Mouse (Mus musculus) central nervous system, embryonic 14 days (tissue): ENCODE data around the gene Vmn1r227. TPM values are rescaled to one million over a fixed set of nuclear protein-coding genes. Genes with fewer than 3 reads are reported as not detected.

Experiments used
- polyA plus RNA-seq: library from polyadenylated mRNA; depleted of rRNA; stranded (reverse); fragments of >200 nt; gene quantifications from 2 replicates; pipeline ENCODE4 v1.2.3, GENCODE M21; 2012; rRNA removed

Vmn1r227 gene
- not detected in 2 replicates for polyA plus RNA-seq

DNA sequence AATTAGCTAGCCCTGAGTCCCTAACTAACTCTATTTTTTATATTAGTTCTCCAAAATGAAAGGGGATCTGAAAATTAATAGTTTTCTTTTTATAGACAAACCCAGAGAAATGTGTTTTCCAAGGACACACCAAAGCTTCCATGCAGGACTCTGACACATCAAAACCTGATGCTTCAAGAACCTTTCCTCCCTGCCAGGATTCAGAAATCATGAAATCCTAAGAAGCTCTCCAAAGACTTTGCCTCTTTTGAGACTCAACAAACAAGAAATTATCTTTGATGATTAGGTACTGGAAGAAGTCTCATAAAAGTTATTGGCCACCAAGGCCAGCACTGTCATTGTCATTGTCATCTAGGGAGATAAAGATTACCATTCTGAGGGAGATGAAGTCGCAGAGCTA lies at the start of gene Vmn1r227:
Gene Vmn1r227 (plus strand): TSS at position 301 of the 400 bp plus-strand sequence.

DNA sequence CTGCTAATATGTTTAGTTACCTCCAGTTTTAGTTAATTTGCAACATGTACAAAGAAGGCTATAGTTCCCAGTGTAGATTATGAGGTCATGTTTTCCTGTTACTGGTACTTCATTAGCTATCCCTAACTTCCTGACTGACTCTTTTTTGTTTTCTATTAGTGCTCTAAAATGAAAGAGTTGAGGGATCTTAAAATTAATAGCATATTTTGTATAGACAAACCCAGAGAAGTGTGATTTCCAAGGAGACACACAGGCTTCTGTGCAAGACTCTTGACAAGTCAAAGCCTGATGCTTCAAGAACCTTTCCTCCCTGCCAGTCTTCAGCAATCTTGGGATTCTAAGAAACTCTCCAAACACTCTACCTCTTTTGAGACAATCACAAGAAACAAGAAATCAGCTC lies 47.1 kb upstream of the Vmn1r227 start, which contains the start of gene Vmn1r226:
Gene Vmn1r226 (plus strand): TSS at position 301 of the 400 bp plus-strand sequence.

GRCm38 (mm10) chr17:20786057-20786456 lies 56.4 kb downstream of the Vmn1r227 start, which contains the start of gene Vmn1r228:
Gene Vmn1r228 (minus strand): TSS chr17:20786157.

Other genes starting within 250 kb of the Vmn1r227 start
- not detected in 2 replicates for gene Vmn2r108, start 248.5 kb upstream of the Vmn1r227 start, polyA plus RNA-seq
- not detected in 2 replicates for gene Vmn1r225, start 231.7 kb upstream of the Vmn1r227 start, polyA plus RNA-seq
- not detected in 2 replicates for gene Vmn2r109, start 165.1 kb upstream of the Vmn1r227 start, polyA plus RNA-seq
- not detected in 2 replicates for gene Vmn2r110, start 133.4 kb upstream of the Vmn1r227 start, polyA plus RNA-seq
- not detected in 2 replicates for gene Fpr-rs3, start 105.0 kb upstream of the Vmn1r227 start, polyA plus RNA-seq
- not detected in 2 replicates for gene Vmn1r226, start 47.0 kb upstream of the Vmn1r227 start, polyA plus RNA-seq
- not detected in 2 replicates for gene Vmn1r228, start 56.3 kb downstream of the Vmn1r227 start, polyA plus RNA-seq
- gene Vmn1r229, start 81.7 kb downstream of the Vmn1r227 start, polyA plus RNA-seq = not detected in 2 replicates
- not detected in 2 replicates for gene Vmn1r230, start 110.6 kb downstream of the Vmn1r227 start, polyA plus RNA-seq
- gene Vmn1r231, start 175.2 kb downstream of the Vmn1r227 start, polyA plus RNA-seq = not detected in 2 replicates
- not detected in 2 replicates for gene Vmn1r232, start 189.9 kb downstream of the Vmn1r227 start, polyA plus RNA-seq
- 415 and 422 TPM in 2 replicates for gene Ppp2r1a, start 215.5 kb downstream of the Vmn1r227 start, polyA plus RNA-seq